8 mouse cellular contexts compared by ENCODE assay signal in the genomic region with DNA sequence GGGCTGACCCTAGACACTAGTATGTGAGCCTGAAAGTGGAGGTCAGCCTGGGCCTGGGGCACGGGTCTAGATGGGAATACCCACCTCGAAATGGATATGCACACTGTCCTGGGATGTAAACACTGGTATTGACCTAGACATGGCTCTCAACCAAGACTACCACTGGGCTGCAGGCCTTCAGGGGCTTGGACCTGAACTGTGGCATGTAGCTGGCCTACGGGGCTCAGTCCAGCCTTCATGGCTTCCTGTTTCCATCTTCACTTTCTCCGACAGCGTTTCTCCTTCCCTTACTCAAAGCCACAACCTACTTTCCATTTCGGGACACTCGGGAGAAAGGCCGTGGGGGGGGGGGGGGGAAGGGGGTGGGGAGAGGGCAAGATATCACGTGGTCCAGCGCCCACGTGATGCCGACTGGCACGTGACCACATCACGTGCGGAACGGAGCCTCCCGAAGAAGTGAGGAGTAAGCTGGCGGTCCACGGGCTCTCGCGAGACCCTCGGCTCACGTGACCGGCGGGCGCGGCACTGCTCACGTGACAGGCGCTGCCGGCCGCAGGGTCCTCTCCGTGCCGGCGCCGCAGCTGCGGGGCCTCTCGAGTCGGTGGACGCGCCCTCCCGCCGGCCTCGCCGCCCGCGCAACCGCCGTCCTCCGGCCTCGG. TPM values are rescaled to one million over a fixed set of nuclear protein-coding genes. Genes with fewer than 3 reads are reported as not detected.
DNase-seq lines count a peak whose midpoint lies in the region; ATAC-seq lines count a peak whose summit lies in the region.

Gene Lamp1 (plus strand): TSS at position 444 of the 659 bp plus-strand sequence.

- peak within 1 kb of the TSS; percentile 86 for H3K9ac ChIP-seq in hindbrain, embryonic 11.5 days (ENCODE audit: low read depth, low read length)

- H3K9me3 ChIP-seq in hindbrain, embryonic 11.5 days (ENCODE audit: control insufficient read depth, low read length) = no peaks in the 10 kb centered on the region

- H3K36me3 ChIP-seq in hindbrain, embryonic 11.5 days (ENCODE audit: control insufficient read depth, insufficient read depth, low read length) = no peaks in the 10 kb centered on the region

- H3K4me1 ChIP-seq in hindbrain, embryonic 11.5 days (replicated peaks; ENCODE audit: control insufficient read depth, insufficient read depth, low read length) = peaks cover 2% of the 10 kb centered on the region; the same call in 1 of the 2 replicates

- H3K4me3 ChIP-seq in hindbrain, embryonic 11.5 days (ENCODE audit: low read depth, low read length) = peak within 1 kb of the TSS; percentile 96

- H3K27me3 ChIP-seq in hindbrain, embryonic 11.5 days (ENCODE audit: control insufficient read depth, insufficient read depth, low read length) = no peaks in the 10 kb centered on the region

- 2% methylated on average over 27 of the region's 50 CpGs for WGBS in hindbrain, embryonic 11.5 days

- peak; percentile 98 for DNase-seq in Muller cell, postnatal 12 days (ENCODE audit: inconsistent ontology term)
- peak; percentile 99 for DNase-seq in cerebellum, adult 9-11 months
- DNase-seq in frontal cortex, adult 2 months (ENCODE audit: extremely low spot score in 1 of 2, low spot score in 1 of 2) = peak; percentile 98 to 99
- DNase-seq in hindbrain, embryonic 11.5 days (ENCODE audit: low spot score) = peak; percentile 100
- DNase-seq in layer of hippocampus, postnatal 10 days (ENCODE audit: low spot score in 2 of 2) = peak; percentile 99
- peak; percentile 99 for DNase-seq in lung, postnatal 10 days
- peak; percentile 99 for DNase-seq in ovary, postnatal 36 days (ENCODE audit: low spot score)
- peak; percentile 95 for DNase-seq in thymus, postnatal 25 days

- peak; percentile 98 for ATAC-seq in hindbrain, embryonic 11.5 days (ENCODE audit: low FRiP score)

- H3K27ac ChIP-seq in hindbrain, embryonic 11.5 days (ENCODE audit: low read depth, low read length) = peak within 1 kb of the TSS; percentile 64; the same call in 1 of the 2 replicates

- peak within 1 kb of the TSS; percentile 88 for H3K4me2 ChIP-seq in hindbrain, embryonic 11.5 days (replicated peaks; ENCODE audit: low read depth, low read length)

RNA-seq across cellular contexts. Expression of gene Lamp1, which starts in this region (rescaled TPM):
- polyA plus RNA-seq in frontal cortex, adult 2 months (2012; rRNA removed) = 391 and 397 TPM in 2 replicates
- 261 and 286 TPM in 2 replicates for polyA plus RNA-seq in hindbrain, embryonic 11.5 days (2014; fragmentation: Nextera tagmentation; extraction: Ambion mirVana)
- total RNA-seq in layer of hippocampus, postnatal 10 days (2021) = 100 to 1,000 TPM; 283 to 309 TPM

Comparison
In these comparisons a context has a peak if more than half of its experiments do, and no peak if none do; other contexts are left out.
1. Peak in every context shown above with its lines: DNase-seq, ATAC-seq, H3K4me3 ChIP-seq and H3K27ac ChIP-seq.